Mouse (Mus musculus): ENCODE measurements around the gene Pex11a. TPM values are rescaled to one million over a fixed set of nuclear protein-coding genes. Genes with fewer than 3 reads are reported as not detected.

Pex11a gene
- polyA plus RNA-seq (2021; fragmentation: Nextera tagmentation) = 15.8 and 17.3 TPM in 2 replicates
- long read RNA-seq, experiment 1, transcript Pex11a-203 (2 exons, 1,044 nt) = major isoform, 18 of 28 reads
- long read RNA-seq, experiment 1, transcript Pex11a-201 (3 exons, 2,241 nt) = minor isoform, 6 of 28 reads
- long read RNA-seq, experiment 1, partial matches to known transcripts = 0 of 28 reads
- long read RNA-seq, experiment 1, other reads (novel, unspliced or antisense) = 4 of 28 reads
- long read RNA-seq, experiment 2, transcript Pex11a-203 (2 exons, 1,044 nt) = major isoform, 18 of 21 reads
- long read RNA-seq, experiment 2, partial matches to known transcripts = 0 of 21 reads
- long read RNA-seq, experiment 2, other reads (novel, unspliced or antisense) = 0 of 21 reads

GRCm38 (mm10) chr7:79742659-79743536 lies at the start of gene Pex11a, which contains the start of gene Wdr93:
TSS of gene Pex11a (minus strand) at chr7:79743131.
TSS of gene Wdr93 (plus strand) at chr7:79743163.

GRCm38 (mm10) chr7:79732622-79733021 lies 10.3 kb downstream of the Pex11a start, which contains the start of gene Plin1:
TSS of gene Plin1 (minus strand) at chr7:79732903.

GRCm38 (mm10) chr7:79715187-79715981 lies 27.5 kb downstream of the Pex11a start, which contains the start of gene Kif7:
TSS of gene Kif7 (minus strand) at chr7:79715720.

Other genes starting within 250 kb of the Pex11a start
- gene Rhcg, start 125.5 kb downstream of the Pex11a start, polyA plus RNA-seq (2021; fragmentation: Nextera tagmentation) = 0.64 and 1.8 TPM in 2 replicates
- 0.05 TPM in 1 of 2 replicates, not detected in the other for gene Ticrr, start 82.9 kb downstream of the Pex11a start, polyA plus RNA-seq (2021; fragmentation: Nextera tagmentation)
- gene Kif7, start 27.4 kb downstream of the Pex11a start, polyA plus RNA-seq (2021; fragmentation: Nextera tagmentation) = 0.34 and 0.41 TPM in 2 replicates
- 0.30 and 0.34 TPM in 2 replicates for gene Plin1, start 10.2 kb downstream of the Pex11a start, polyA plus RNA-seq (2021; fragmentation: Nextera tagmentation)
- 0.34 and 0.87 TPM in 2 replicates for gene Wdr93, start within 50 bp of the Pex11a start, polyA plus RNA-seq (2021; fragmentation: Nextera tagmentation)
- gene Mesp1, start 50.7 kb upstream of the Pex11a start, polyA plus RNA-seq (2021; fragmentation: Nextera tagmentation) = 0.39 and 0.40 TPM in 2 replicates
- 0.19 and 0.69 TPM in 2 replicates for gene Mesp2, start 67.6 kb upstream of the Pex11a start, polyA plus RNA-seq (2021; fragmentation: Nextera tagmentation)
- 0.24 and 0.45 TPM in 2 replicates for gene Anpep, start 117.9 kb upstream of the Pex11a start, polyA plus RNA-seq (2021; fragmentation: Nextera tagmentation)
- gene Ap3s2, start 177.5 kb upstream of the Pex11a start, polyA plus RNA-seq (2021; fragmentation: Nextera tagmentation) = 13.9 and 15.3 TPM in 2 replicates
- 14.9 and 18.4 TPM in 2 replicates for gene Arpin, start 192.2 kb upstream of the Pex11a start, polyA plus RNA-seq (2021; fragmentation: Nextera tagmentation)